Mouse (Mus musculus): ENCODE results near the gene Olfr1076.

DNA sequence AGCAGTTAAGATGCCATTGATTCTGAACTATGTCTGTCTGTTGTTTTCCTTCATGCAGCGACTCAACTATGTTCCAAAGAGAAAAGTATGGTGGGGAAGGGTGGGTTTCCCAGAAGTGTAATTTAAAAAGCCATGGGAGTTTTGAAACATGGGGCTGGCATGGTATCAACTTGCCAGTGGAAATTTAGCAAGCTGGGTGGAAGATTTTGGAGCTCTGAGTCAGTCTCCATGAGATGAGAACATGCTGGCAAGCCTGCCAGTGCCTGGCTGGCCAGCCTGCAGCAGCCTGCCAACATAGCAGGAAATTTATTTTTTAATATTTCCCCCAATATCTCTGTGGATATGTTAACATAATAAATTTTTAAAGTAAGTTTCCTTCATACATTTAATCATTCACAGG lies 22.7 kb downstream of the Olfr1076 start:
- TF ChIP-seq ZC3H11A (IDR thresholded peaks at IDR 0.05; ENCODE audit: borderline replicate concordance, low read depth, low read length) (no peak), MAFK (IDR thresholded peaks at IDR 0.05; ENCODE audit: insufficient read depth, low read depth, low read length) (no peak), CHD2 (IDR thresholded peaks at IDR 0.05; ENCODE audit: low read depth, low read length) (no peak), ZNF384 (IDR thresholded peaks at IDR 0.05; ENCODE audit: low read depth, low read length) (no peak)

All from ES-E14 (cell line).